Comparison of ENCODE assay signal across 15 mouse cellular contexts in genomic region chr2:129166466-129167463, GRCm38 (mm10). TPM values are rescaled to one million over a fixed set of nuclear protein-coding genes. Genes with fewer than 3 reads are reported as not detected.
DNase-seq lines count a peak whose midpoint lies in the region; ATAC-seq and TF ChIP-seq lines count a peak whose summit lies in the region.
"Had no signal": no experiment of that assay in that cellular context is flagged by ENCODE, and none has a peak within 500 bp of the region (broad histone marks: within the 10 kb centered on the region; RNA-seq: fewer than 3 reads in every experiment).

No protein-coding gene starts in this region.

- no peak for TF ChIP-seq POLR2A in ES-Bruce4 (IDR thresholded peaks at IDR 0.05; ENCODE audit: insufficient read depth, low read length)

- peak; percentile 34 for DNase-seq in lung, embryonic 14.5 days
- DNase-seq in lung, postnatal 4 days = no peak
- peak; percentile 91 for DNase-seq in R1 (ENCODE audit: low read depth, low spot score)
- DNase-seq in heart, postnatal 4 days = peak; percentile 12
- DNase-seq in spleen, adult 18-20 months = no peak
- no peak for DNase-seq in layer of hippocampus, postnatal 10 days (ENCODE audit: low spot score in 2 of 2)
- DNase-seq: cerebellum, adult 2 months; embryo, embryonic 11 days; lung, postnatal 14 days; thymus, postnatal 25 days had no signal

- no peaks in the 10 kb centered on the region for H3K4me1 ChIP-seq in lung, embryonic 14.5 days (ENCODE audit: insufficient read depth)
- peaks cover 6% of the 10 kb centered on the region for H3K4me1 ChIP-seq in ES-Bruce4 (ENCODE audit: control insufficient read depth, insufficient read depth, low read length)
- H3K4me1 ChIP-seq: limb, embryonic 13.5 days; neural tube, embryonic 15.5 days had no signal

- no peaks in the 10 kb centered on the region for H3K9me3 ChIP-seq in lung, embryonic 14.5 days (ENCODE audit: low read depth, low read length)
- H3K9me3 ChIP-seq in ES-Bruce4 (replicated peaks; ENCODE audit: control insufficient read depth, insufficient read depth, low read length, poor library complexity, severe bottlenecking) = peaks cover 3% of the 10 kb centered on the region
- H3K9me3 ChIP-seq: G1E; limb, embryonic 13.5 days; neural tube, embryonic 15.5 days had no signal

- TF ChIP-seq EP300 in ES-Bruce4 (IDR thresholded peaks at IDR 0.05; ENCODE audit: insufficient read depth, low read depth, low read length) = 0 out of 2 replicates have a peak, but pooled peaks have one; percentile 20

- ATAC-seq in lung, embryonic 14.5 days (ENCODE audit: insufficient read depth) = peak; percentile 31; the same call in 1 of the 2 replicates

- no peak overlapping the region for H3K9ac ChIP-seq in lung, embryonic 14.5 days
- no peak overlapping the region for H3K9ac ChIP-seq in ES-Bruce4 (ENCODE audit: low read depth, poor library complexity, severe bottlenecking)
- H3K9ac ChIP-seq: limb, embryonic 13.5 days; neural tube, embryonic 15.5 days had no signal

- H3K27ac ChIP-seq in lung, embryonic 14.5 days (ENCODE audit: low read depth) = peak overlapping the region; percentile 31; the same call in 1 of the 2 replicates
- H3K27ac ChIP-seq in ES-Bruce4 (ENCODE audit: insufficient read depth, low read length) = peak overlapping the region; percentile 59
- H3K27ac ChIP-seq: left cerebral cortex, adult 2 months; limb, embryonic 13.5 days; neural tube, embryonic 15.5 days had no signal

- no peaks in the 10 kb centered on the region for H3K36me3 ChIP-seq in lung, embryonic 14.5 days (ENCODE audit: insufficient read depth)
- no peaks in the 10 kb centered on the region for H3K36me3 ChIP-seq in ES-Bruce4 (ENCODE audit: control insufficient read depth, insufficient read depth, low read length, poor library complexity, severe bottlenecking)
- H3K36me3 ChIP-seq: G1E; limb, embryonic 13.5 days; neural tube, embryonic 15.5 days had no signal

- TF ChIP-seq CTCF in lung, embryonic 14.5 days (IDR thresholded peaks at IDR 0.05; ENCODE audit: low read depth) = no peak
- TF ChIP-seq CTCF in ES-Bruce4 (IDR thresholded peaks at IDR 0.05; ENCODE audit: low read depth, low read length) = no peak

- no peaks in the 10 kb centered on the region for H3K27me3 ChIP-seq in lung, embryonic 14.5 days (ENCODE audit: insufficient read depth, low read length)
- no peaks in the 10 kb centered on the region for H3K27me3 ChIP-seq in ES-Bruce4 (ENCODE audit: control insufficient read depth, insufficient read depth, low read length, poor library complexity, severe bottlenecking)
- H3K27me3 ChIP-seq: limb, embryonic 13.5 days; neural tube, embryonic 15.5 days had no signal

- no peak overlapping the region for H3K4me2 ChIP-seq in lung, embryonic 14.5 days
- H3K4me2 ChIP-seq: limb, embryonic 13.5 days; neural tube, embryonic 15.5 days had no signal

- WGBS in lung, embryonic 14.5 days = 68% methylated on average over 10 of the region's 10 CpGs

- H3K4me3 ChIP-seq in lung, embryonic 14.5 days (ENCODE audit: low read depth, low read length) = no peak overlapping the region
- no peak overlapping the region for H3K4me3 ChIP-seq in ES-Bruce4 (ENCODE audit: low read depth, low read length)
- H3K4me3 ChIP-seq: left cerebral cortex, adult 2 months; limb, embryonic 13.5 days; neural tube, embryonic 15.5 days had no signal

RNA-seq across cellular contexts. Expression of gene Slc20a1, which starts 31.8 kb away (rescaled TPM):
- polyA plus RNA-seq in lung, embryonic 14.5 days (2014; fragmentation: Nextera tagmentation; extraction: Ambion mirVana) = 29.5 and 34.4 TPM in 2 replicates
- 224 and 225 TPM in 2 replicates for polyA plus RNA-seq in ES-Bruce4 (2011; ENCODE audit: insufficient read depth, insufficient read length, low read depth, missing spikeins)
- total RNA-seq in heart, postnatal 4 days (2021) = 10 to 100 TPM; 31.3 to 34.4 TPM
- 100 to 1,000 TPM in 1 of 2 experiments, 10 to 100 TPM in 1; 97.4 to 124 TPM for total RNA-seq in layer of hippocampus, postnatal 10 days (2021)

RNA-seq across cellular contexts. Expression of gene Chchd5, which starts 37.3 kb away (rescaled TPM):
- polyA plus RNA-seq in lung, embryonic 14.5 days (2014; fragmentation: Nextera tagmentation; extraction: Ambion mirVana) = 25.7 and 28.2 TPM in 2 replicates
- 43.8 and 46.5 TPM in 2 replicates for polyA plus RNA-seq in ES-Bruce4 (2011; ENCODE audit: insufficient read depth, insufficient read length, low read depth, missing spikeins)
- 10 to 100 TPM in 1 of 2 experiments, 1 to 10 TPM in 1; 9.6 to 10.6 TPM for total RNA-seq in heart, postnatal 4 days (2021)
- 10 to 100 TPM; 11.4 to 11.6 TPM for total RNA-seq in layer of hippocampus, postnatal 10 days (2021)

Comparison
In these comparisons a context has a peak if more than half of its experiments do, and no peak if none do; other contexts are left out.
1. DNase-seq: peak in lung, embryonic 14.5 days (single experiment), R1 (single experiment) and heart, postnatal 4 days (single experiment); none in lung, postnatal 4 days (0 of 2), spleen, adult 18-20 months (0 of 2) and layer of hippocampus, postnatal 10 days (0 of 2).